Mouse (Mus musculus) ES-E14 (cell line): ENCODE data around the gene Noc3l.

Source experiments
- HCFC1 ChIP-seq: IDR thresholded peaks from 2 replicates; pipeline ENCODE4 v1.6.1; 2012; ENCODE audit warnings: low read length, inconsistent platforms, borderline replicate concordance; ENCODE audit not compliant: insufficient read depth
- ZNF384 ChIP-seq: IDR thresholded peaks from 2 replicates; pipeline ENCODE4 v1.6.1; 2012; ENCODE audit warnings: low read depth, low read length, inconsistent platforms

DNA sequence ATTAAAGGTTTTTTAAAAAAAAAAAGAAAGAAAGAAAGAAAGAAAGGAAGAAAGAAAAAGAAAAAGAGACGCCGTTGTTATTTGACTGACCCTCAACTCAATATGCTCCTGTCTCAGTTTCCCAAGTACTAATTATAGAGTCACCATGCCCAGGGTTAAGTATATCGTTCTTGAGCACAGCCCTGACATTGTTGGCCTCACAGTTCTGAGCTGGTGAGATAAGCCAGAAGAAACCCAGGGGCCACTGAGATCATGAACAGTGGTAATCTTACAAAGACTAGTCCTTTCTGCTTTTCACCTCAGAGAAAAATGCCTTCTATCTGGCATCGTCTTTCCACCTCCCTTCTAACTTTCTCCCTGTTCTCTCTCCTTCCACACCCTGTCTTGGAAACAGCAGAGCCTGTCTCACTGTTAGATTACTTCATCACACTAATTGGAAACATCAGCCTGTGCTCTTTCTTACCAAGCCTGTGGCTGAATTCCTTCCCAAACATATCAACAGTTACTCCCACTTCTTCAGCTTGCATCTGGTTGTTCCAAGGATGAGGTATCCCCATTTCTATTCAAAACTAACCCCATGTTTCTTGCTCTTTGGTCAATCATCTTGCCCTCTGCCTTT is 1.3 kb upstream of the Noc3l start:
- TF ChIP-seq ZNF384, result no peak
- no peak for TF ChIP-seq HCFC1
